Mouse (Mus musculus) spleen, adult 2 months (tissue): ENCODE results near the gene Kcnq5. TPM values are rescaled to one million over a fixed set of nuclear protein-coding genes. Genes with fewer than 3 reads are reported as not detected.

Source experiments
- DNase-seq, 2 experiments: peaks; one replicate each; pipeline versions ENCODE4 v3.0.0 to v3.0.0-alpha.2; 2012 to 2021; ENCODE audit warnings: low spot score in 2 of 2, low read depth in 1 of 2
- H3K27ac ChIP-seq: fragments of 200-500 bp; 2 replicates; pipeline ENCODE4 v1.5.1; 2012; ENCODE audit warnings: low read length, inconsistent platforms; ENCODE audit not compliant: insufficient read depth
- H3K27me3 ChIP-seq: fragments of 200-500 bp; 2 replicates; pipeline ENCODE4 v1.6.1; 2012; ENCODE audit warnings: mild to moderate bottlenecking, moderate library complexity, low read length, inconsistent platforms; ENCODE audit not compliant: control insufficient read depth, insufficient read depth
- H3K36me3 ChIP-seq: fragments of 200-500 bp; 2 replicates; pipeline ENCODE4 v1.6.1; 2012; ENCODE audit warnings: mild to moderate bottlenecking, low read length, inconsistent platforms; ENCODE audit not compliant: control insufficient read depth, insufficient read depth
- H3K4me1 ChIP-seq: fragments of 200-500 bp; 2 replicates; pipeline ENCODE4 v1.6.1; 2011; ENCODE audit warnings: inconsistent platforms; ENCODE audit not compliant: control insufficient read depth, insufficient read depth, insufficient read length
- H3K4me3 ChIP-seq: fragments of 200-500 bp; 2 replicates; pipeline ENCODE4 v1.5.1; 2011; ENCODE audit warnings: mild to moderate bottlenecking, inconsistent platforms; ENCODE audit not compliant: insufficient read depth, insufficient read length; ENCODE audit errors: extremely low read depth
- CTCF ChIP-seq: fragments of 200-500 bp; IDR thresholded peaks from 2 replicates; pipeline ENCODE4 v1.5.1; 2011; ENCODE audit warnings: mild to moderate bottlenecking, inconsistent platforms; ENCODE audit not compliant: insufficient read depth, insufficient read length, insufficient replicate concordance; ENCODE audit errors: extremely low read depth
- POLR2A ChIP-seq: fragments of 200-500 bp; IDR thresholded peaks from 2 replicates; pipeline ENCODE4 v1.6.1; 2011; ENCODE audit warnings: low read depth, low read length, inconsistent platforms
- WGBS: fragments of 180-500 bp; shearing (Covaris S2); methylation state at CpG from one replicate; pipeline ENCODE4 v1.1.7; 2018; 5-methylcytosine and 5-hydroxymethylcytosine counted together
- polyA plus RNA-seq: library from polyadenylated mRNA; depleted of rRNA; stranded (reverse); fragments of >200 nt; gene quantifications from 2 replicates; pipeline ENCODE4 v1.2.3, GENCODE M21; 2012

The Kcnq5 gene
- polyA plus RNA-seq, 1 experiment: 0.68 TPM

DNA sequence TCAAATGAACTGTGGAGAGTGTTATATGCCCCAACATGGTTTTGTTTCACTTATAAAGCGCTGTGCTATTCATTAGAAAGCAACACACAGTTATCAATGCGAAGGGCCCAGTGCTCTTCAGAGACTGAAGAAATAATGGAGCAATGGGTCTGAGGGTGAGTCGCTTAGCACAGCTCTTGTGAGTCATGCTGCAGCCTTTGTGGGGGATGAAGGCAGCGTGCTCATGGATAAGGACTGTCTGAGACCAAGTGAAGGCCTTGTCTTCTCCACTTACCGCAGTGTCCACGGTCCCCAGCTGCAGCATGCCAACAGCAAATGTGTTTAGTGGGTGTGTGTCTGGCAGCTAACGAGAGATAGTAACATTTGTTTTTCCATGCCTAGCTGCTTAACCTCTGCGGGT lies 503.2 kb downstream of the Kcnq5 start:
- Histone ChIP-seq H3K4me1 (no peaks in the 10 kb centered on the region), H3K27me3 (no peaks in the 10 kb centered on the region), H3K27ac (no peak overlapping the region), H3K4me3 (no peak overlapping the region), H3K36me3 (no peaks in the 10 kb centered on the region)
- TF ChIP-seq CTCF (no peak), POLR2A (no peak)
- no peak for DNase-seq
- WGBS: 92% methylated on average over 8 of the region's 8 CpGs

GRCm38 (mm10) chr1:21455971-21456370 lies 505.8 kb downstream of the Kcnq5 start:
- 94% methylated on average over 5 of the region's 5 CpGs for WGBS
- DNase-seq: no peak
- H3K4me1 ChIP-seq: no peaks in the 10 kb centered on the region
- H3K27ac ChIP-seq: no peak overlapping the region
- no peaks in the 10 kb centered on the region for H3K36me3 ChIP-seq
- H3K27me3 ChIP-seq: no peaks in the 10 kb centered on the region
- no peak overlapping the region for H3K4me3 ChIP-seq
- TF ChIP-seq POLR2A (no peak), CTCF (no peak)

DNA sequence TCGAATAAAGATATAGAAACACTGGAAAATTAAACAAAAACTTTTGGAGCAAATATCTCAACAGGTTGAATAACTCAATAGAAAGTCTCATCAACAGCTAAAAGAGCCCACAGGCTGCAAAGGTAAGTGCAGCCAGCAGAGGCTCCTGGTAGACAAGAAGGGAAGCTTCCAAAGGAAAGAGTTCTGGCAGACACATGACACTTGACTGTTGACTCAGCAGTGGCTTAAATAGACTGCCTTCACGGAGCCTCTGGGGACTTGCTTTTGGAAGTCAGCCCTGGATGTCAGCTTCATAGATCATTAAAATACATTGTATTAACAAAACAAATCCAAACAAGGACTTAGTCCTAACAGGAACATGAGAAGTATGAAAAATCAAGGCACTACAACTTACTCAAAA lies 513.5 kb downstream of the Kcnq5 start:
- no peak for DNase-seq
- 81% methylated on average over 2 of the region's 2 CpGs for WGBS
- no peaks in the 10 kb centered on the region for H3K4me1 ChIP-seq
- H3K36me3 ChIP-seq: no peaks in the 10 kb centered on the region
- no peaks in the 10 kb centered on the region for H3K27me3 ChIP-seq
- TF ChIP-seq CTCF (no peak), POLR2A (no peak)
- H3K27ac ChIP-seq: no peak overlapping the region
- no peak overlapping the region for H3K4me3 ChIP-seq

- Histone ChIP-seq H3K4me1 (no peaks in the 10 kb centered on the region), H3K4me3 (no peak overlapping the region), H3K36me3 (no peaks in the 10 kb centered on the region), H3K27ac (no peak overlapping the region), H3K27me3 (no peaks in the 10 kb centered on the region)
- TF ChIP-seq CTCF: no peak
- TF ChIP-seq POLR2A: no peak
- no peak for DNase-seq
- WGBS: 83% methylated on average over 3 of the region's 3 CpGs
Observed at GRCm38 (mm10) chr1:21436753-21437152, 525.0 kb downstream of the Kcnq5 start.

DNA sequence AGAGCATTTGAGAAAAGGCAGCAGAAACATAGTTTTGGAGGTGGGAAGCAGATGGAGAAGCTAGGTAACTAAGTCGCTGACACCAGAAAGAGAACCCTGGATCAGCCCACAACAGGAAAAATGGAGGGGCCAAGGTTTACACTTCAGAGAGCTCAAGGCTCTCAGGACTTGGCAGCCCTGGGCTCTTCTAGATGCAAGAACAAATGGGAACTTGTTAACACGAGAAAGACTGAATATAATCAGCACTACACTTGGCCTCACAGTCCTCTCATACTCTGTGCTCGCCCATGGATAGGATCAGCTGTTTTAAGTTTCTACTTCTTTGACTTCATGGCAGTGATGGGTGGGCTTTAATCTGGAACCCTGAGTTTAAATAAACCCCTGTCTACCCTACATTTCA lies 526.9 kb downstream of the Kcnq5 start:
- no peak for TF ChIP-seq POLR2A
- 71% methylated on average over 3 of the region's 3 CpGs for WGBS
- no peak for DNase-seq
- Histone ChIP-seq H3K4me1 (no peaks in the 10 kb centered on the region), H3K27me3 (no peaks in the 10 kb centered on the region), H3K36me3 (no peaks in the 10 kb centered on the region), H3K4me3 (no peak overlapping the region), H3K27ac (no peak overlapping the region)

- no peak for TF ChIP-seq CTCF
- TF ChIP-seq POLR2A: no peak
- no peak for DNase-seq
Observed at GRCm38 (mm10) chr1:21431666-21432065, 530.1 kb downstream of the Kcnq5 start.

DNA sequence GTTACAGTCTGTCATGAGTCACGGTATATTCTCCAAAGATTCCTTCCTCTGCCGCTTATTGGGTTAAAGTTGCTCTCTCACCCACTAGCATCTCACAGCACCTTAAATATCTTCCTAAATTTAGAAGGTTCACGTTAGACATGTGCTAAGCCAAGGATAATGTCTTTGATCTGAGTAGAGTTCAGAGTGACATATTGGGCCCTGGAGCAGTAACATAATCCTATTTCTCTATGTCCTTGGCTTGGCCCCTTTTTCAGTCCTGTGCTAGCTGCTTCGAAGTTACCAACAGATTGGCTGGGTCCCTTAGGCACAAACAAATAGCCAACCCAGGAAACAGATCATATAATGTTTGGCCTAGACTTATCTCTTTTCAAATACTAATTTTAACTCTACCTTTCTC lies 533.7 kb downstream of the Kcnq5 start:
- TF ChIP-seq CTCF (no peak), POLR2A (no peak)
- WGBS: 88% methylated on average over 4 of the region's 4 CpGs

More at GRCm38 (mm10) chr1:21431666-21432065, 530.1 kb downstream of the Kcnq5 start:
- Histone ChIP-seq H3K4me1 (no peaks in the 10 kb centered on the region), H3K27ac (no peak overlapping the region), H3K4me3 (no peak overlapping the region), H3K27me3 (no peaks in the 10 kb centered on the region), H3K36me3 (no peaks in the 10 kb centered on the region)
- 90% methylated on average over 3 of the region's 3 CpGs for WGBS

DNA sequence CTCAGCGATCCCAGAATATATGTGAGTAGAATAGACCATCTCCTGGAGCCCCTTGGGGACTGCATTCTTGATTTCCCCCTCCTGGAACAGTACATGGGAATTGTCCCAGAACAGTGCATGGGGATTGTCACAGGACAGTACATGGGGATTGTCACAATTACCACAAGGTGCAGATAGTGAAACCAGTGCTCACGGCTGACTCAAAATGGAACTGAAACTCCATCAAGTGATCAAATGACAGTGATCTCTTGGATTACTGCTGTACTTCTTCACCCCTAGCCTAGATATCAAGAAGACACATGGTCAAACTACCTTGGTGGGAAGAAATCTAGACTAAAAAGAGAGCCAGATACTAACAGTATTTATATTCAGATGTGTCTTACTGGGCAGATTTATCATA lies 536.1 kb downstream of the Kcnq5 start:
- H3K27ac ChIP-seq: no peak overlapping the region
- WGBS: 77% methylated on average over 2 of the region's 2 CpGs
- TF ChIP-seq CTCF (no peak), POLR2A (no peak)
- H3K4me3 ChIP-seq: no peak overlapping the region
- no peaks in the 10 kb centered on the region for H3K27me3 ChIP-seq
- H3K36me3 ChIP-seq: no peaks in the 10 kb centered on the region
- DNase-seq: no peak
- H3K4me1 ChIP-seq: no peaks in the 10 kb centered on the region

More for the DNA sequence above, 533.7 kb downstream of the Kcnq5 start:
- H3K27ac ChIP-seq: no peak overlapping the region
- no peak overlapping the region for H3K4me3 ChIP-seq
- DNase-seq: no peak
- H3K4me1 ChIP-seq: no peaks in the 10 kb centered on the region
- no peaks in the 10 kb centered on the region for H3K36me3 ChIP-seq
- no peaks in the 10 kb centered on the region for H3K27me3 ChIP-seq
